In genomic region chr9:60838331-60838872, GRCm38 (mm10) we compare ENCODE assay signal across 9 mouse cellular contexts. TPM values are rescaled to one million over a fixed set of nuclear protein-coding genes. Genes with fewer than 3 reads are reported as not detected.
DNase-seq lines count a peak whose midpoint lies in the region; ATAC-seq lines count a peak whose summit lies in the region.
"Had no signal": no experiment of that assay in that cellular context is flagged by ENCODE, and none has a peak within 500 bp of the region (broad histone marks: within the 10 kb centered on the region; RNA-seq: fewer than 3 reads in every experiment).

No protein-coding gene starts in this region.

- no peak for DNase-seq in kidney, postnatal 10 days
- DNase-seq in thymus, postnatal 14 days = no peak
- no peak for DNase-seq in urinary bladder, adult 18-20 months (ENCODE audit: low spot score in 2 of 2)
- DNase-seq: cerebellum, postnatal 14 days had no signal

- peaks cover 35% of the 10 kb centered on the region for H3K4me1 ChIP-seq in kidney, embryonic 14.5 days (ENCODE audit: control insufficient read depth, insufficient read depth, low read length)
- H3K4me1 ChIP-seq in brown adipose tissue, adult 24 weeks (ENCODE audit: control insufficient read depth, insufficient read depth, insufficient read length, low read length) = peaks cover 10% of the 10 kb centered on the region
- peaks cover 42% of the 10 kb centered on the region for H3K4me1 ChIP-seq in heart, embryonic 16.5 days (ENCODE audit: control insufficient read depth, insufficient read depth, low read length)
- H3K4me1 ChIP-seq in midbrain, embryonic 12.5 days = peaks cover 40% of the 10 kb centered on the region

- H3K27me3 ChIP-seq in kidney, embryonic 14.5 days (ENCODE audit: control insufficient read depth, insufficient read depth, low read length) = no peaks in the 10 kb centered on the region
- H3K27me3 ChIP-seq in heart, embryonic 16.5 days (ENCODE audit: control insufficient read depth, insufficient read depth, low read length) = no peaks in the 10 kb centered on the region
- H3K27me3 ChIP-seq in midbrain, embryonic 12.5 days = no peaks in the 10 kb centered on the region

- 38% methylated on average over 9 of the region's 9 CpGs for WGBS in kidney, embryonic 14.5 days
- 30% methylated on average over 9 of the region's 9 CpGs for WGBS in heart, embryonic 16.5 days
- 22% methylated on average over 9 of the region's 9 CpGs for WGBS in midbrain, embryonic 12.5 days

- peak overlapping the region; percentile 44 for H3K4me2 ChIP-seq in kidney, embryonic 14.5 days (replicated peaks; ENCODE audit: low read depth, low read length)
- H3K4me2 ChIP-seq in heart, embryonic 16.5 days (ENCODE audit: low read depth, low read length) = peak overlapping the region; percentile 67
- peak overlapping the region; percentile 59 for H3K4me2 ChIP-seq in midbrain, embryonic 12.5 days (replicated peaks)

- H3K9me3 ChIP-seq in kidney, embryonic 14.5 days (ENCODE audit: control insufficient read depth, low read length) = no peaks in the 10 kb centered on the region; the same call in 1 of the 2 replicates
- H3K9me3 ChIP-seq in heart, embryonic 16.5 days (replicated peaks; ENCODE audit: control insufficient read depth, low read length) = no peaks in the 10 kb centered on the region
- H3K9me3 ChIP-seq in midbrain, embryonic 12.5 days = no peaks in the 10 kb centered on the region

- H3K36me3 ChIP-seq in kidney, embryonic 14.5 days (ENCODE audit: control insufficient read depth, insufficient read depth, low read length) = no peaks in the 10 kb centered on the region
- H3K36me3 ChIP-seq in heart, embryonic 16.5 days (ENCODE audit: control insufficient read depth, insufficient read depth) = 0 out of 2 replicates have a peak, but pooled peaks cover 2% of the 10 kb centered on the region
- no peaks in the 10 kb centered on the region for H3K36me3 ChIP-seq in midbrain, embryonic 12.5 days

- no peak for ATAC-seq in kidney, embryonic 14.5 days (ENCODE audit: low FRiP score, low TSS enrichment)
- ATAC-seq in heart, embryonic 16.5 days (replicated peaks; ENCODE audit: extremely low read depth, insufficient read depth, low FRiP score) = no peak
- no peak for ATAC-seq in midbrain, embryonic 12.5 days (ENCODE audit: low FRiP score, low read depth)
- ATAC-seq in megakaryocyte, adult 5-6 weeks (ENCODE audit: poor library complexity, severe bottlenecking) = no peak

- H3K27ac ChIP-seq in kidney, embryonic 14.5 days (ENCODE audit: low read depth, low read length) = peak overlapping the region; percentile 73; the same call in 1 of the 2 replicates
- peak overlapping the region; percentile 87 for H3K27ac ChIP-seq in brown adipose tissue, adult 24 weeks (replicated peaks; ENCODE audit: low read depth, low read length)
- H3K27ac ChIP-seq in heart, embryonic 16.5 days (ENCODE audit: low read length) = peak overlapping the region; percentile 75
- H3K27ac ChIP-seq in midbrain, embryonic 12.5 days (replicated peaks) = peak overlapping the region; percentile 74; the same call in 1 of the 2 replicates

- peak overlapping the region; percentile 13 for H3K9ac ChIP-seq in kidney, embryonic 14.5 days (ENCODE audit: low read depth, low read length)
- peak overlapping the region; percentile 74 for H3K9ac ChIP-seq in heart, embryonic 16.5 days (ENCODE audit: low read length)
- H3K9ac ChIP-seq in midbrain, embryonic 12.5 days (replicated peaks) = no peak overlapping the region; the same call in 1 of the 2 replicates

- no peak overlapping the region; the same call in 1 of the 2 replicates for H3K4me3 ChIP-seq in kidney, embryonic 14.5 days (ENCODE audit: low read length)
- H3K4me3 ChIP-seq in brown adipose tissue, adult 24 weeks (ENCODE audit: insufficient read depth, low read depth, low read length) = peak overlapping the region; percentile 58
- peak overlapping the region; percentile 48 for H3K4me3 ChIP-seq in heart, embryonic 16.5 days (ENCODE audit: low read length)
- H3K4me3 ChIP-seq in midbrain, embryonic 12.5 days = peak overlapping the region; percentile 28; the same call in 1 of the 2 replicates

RNA-seq across cellular contexts. Expression of gene Uaca, which starts 44.1 kb away (rescaled TPM):
- polyA plus RNA-seq in kidney, embryonic 14.5 days (2014; fragmentation: Nextera tagmentation; extraction: Ambion mirVana) = 13.7 and 15.2 TPM in 2 replicates
- 11.8 and 13.8 TPM in 2 replicates for polyA plus RNA-seq in brown adipose tissue, adult 24 weeks (2012; ENCODE audit: insufficient read depth, insufficient read length, missing spikeins)
- 28.8 and 29.6 TPM in 2 replicates for polyA plus RNA-seq in heart, embryonic 16.5 days (2015; fragmentation: Nextera tagmentation; extraction: Ambion mirVana)
- polyA plus RNA-seq in midbrain, embryonic 12.5 days (2016; fragmentation: Nextera tagmentation; extraction: Ambion mirVana) = 35.7 and 42.1 TPM in 2 replicates
- 0.07 TPM in 1 of 2 replicates, not detected in the other for total RNA-seq in megakaryocyte, adult 5-6 weeks (2015)
- 0.20 TPM in 1 of 2 replicates, not detected in the other for total RNA-seq in megakaryocyte, adult 5-6 weeks (2017)
